Mouse (Mus musculus): ENCODE measurements at regions not wholly inside any gene's neighbourhood (a gene's known extent, or its start where the extent isn't known, plus 50 kb on each side); places are given as distances from the start of the nearest gene placed in this dataset.

GRCm38 (mm10) chr10:111696987-111697386, 190.9 kb downstream of the Phlda1 start:
- DNase-seq, result no peak

- no peak for DNase-seq
These were observed 193.7 kb downstream of the Phlda1 start for GRCm38 (mm10) chr10:111699557-111700508.

GRCm38 (mm10) chr10:111700570-111700969, 194.5 kb downstream of the Phlda1 start:
- DNase-seq, result no peak

- no peak for DNase-seq
These were observed 195.1 kb downstream of the Phlda1 start for GRCm38 (mm10) chr10:111701138-111701537.

- no peak for DNase-seq
These were observed 196.3 kb downstream of the Phlda1 start for GRCm38 (mm10) chr10:111702435-111702834.

GRCm38 (mm10) chr10:111703447-111703846, 197.4 kb downstream of the Phlda1 start:
- DNase-seq, result no peak

- no peak for DNase-seq
These were observed 205.5 kb downstream of the Phlda1 start for GRCm38 (mm10) chr10:111711519-111712113.

GRCm38 (mm10) chr10:111712991-111713390, 206.9 kb downstream of the Phlda1 start:
- DNase-seq, result no peak

- no peak for DNase-seq
These were observed 207.6 kb downstream of the Phlda1 start for GRCm38 (mm10) chr10:111713676-111714075.

- DNase-seq, result no peak
These were observed 209.1 kb downstream of the Phlda1 start for GRCm38 (mm10) chr10:111715172-111715571.

GRCm38 (mm10) chr10:111719632-111720031, 213.5 kb downstream of the Phlda1 start:
- DNase-seq, result no peak

- no peak for DNase-seq
These were observed 215.0 kb downstream of the Phlda1 start for GRCm38 (mm10) chr10:111721068-111721467.

GRCm38 (mm10) chr10:111723885-111724284, 217.8 kb downstream of the Phlda1 start:
- no peak for DNase-seq

- DNase-seq, result no peak
These were observed 218.7 kb downstream of the Phlda1 start for GRCm38 (mm10) chr10:111724574-111725414.

GRCm38 (mm10) chr10:111736026-111736425, 229.9 kb downstream of the Phlda1 start:
- DNase-seq, result no peak

GRCm38 (mm10) chr10:111739471-111740138, 232.9 kb upstream of the Krr1 start:
- no peak for DNase-seq

- no peak for DNase-seq
These were observed 231.7 kb upstream of the Krr1 start for GRCm38 (mm10) chr10:111740586-111741265.

- no peak for DNase-seq
These were observed 231.0 kb upstream of the Krr1 start for GRCm38 (mm10) chr10:111741301-111741945.

GRCm38 (mm10) chr10:111743291-111743690, 229.2 kb upstream of the Krr1 start:
- no peak for DNase-seq

GRCm38 (mm10) chr10:111745116-111745515, 227.3 kb upstream of the Krr1 start:
- DNase-seq, result no peak

- DNase-seq, result no peak
These were observed 226.2 kb upstream of the Krr1 start for GRCm38 (mm10) chr10:111746067-111746878.
